Mouse (Mus musculus): Measurements from ENCODE around the gene Zfp512b. TPM values are rescaled to one million over a fixed set of nuclear protein-coding genes. Genes with fewer than 3 reads are reported as not detected.
A peak's percentile ranks its signal among the peaks of the same experiment; 100 is the strongest.

Zfp512b gene
- polyA plus RNA-seq, 1 experiment from 2014 or later, result 70.9 TPM

DNA sequence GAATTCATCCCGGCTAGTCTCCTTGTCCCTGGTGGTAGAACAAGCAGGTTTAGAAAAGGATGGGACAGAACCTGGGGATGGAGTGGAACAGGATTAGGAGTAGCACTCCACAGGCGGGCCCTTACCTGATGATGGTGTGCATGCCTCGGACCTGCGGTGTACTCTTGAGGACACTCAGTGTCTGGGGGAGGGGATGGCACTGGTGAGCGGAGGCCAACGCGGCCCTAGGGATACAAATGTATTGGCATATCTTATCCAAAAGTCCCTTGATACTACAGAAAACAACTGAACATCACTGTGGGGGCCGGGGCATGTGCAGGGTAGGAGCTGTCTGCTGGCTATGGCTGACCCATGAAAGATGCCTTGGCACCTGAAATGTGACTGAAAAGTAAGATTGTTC is 22.2 kb downstream of the Zfp512b start:
- H3K36me3 ChIP-seq, result peaks cover 30% of the 10 kb centered on the region
- no peak overlapping the region for H3K27ac ChIP-seq
- no peak overlapping the region for H3K4me3 ChIP-seq
- 0 out of 2 replicates have a peak, but pooled peaks cover 4% of the 10 kb centered on the region for H3K4me1 ChIP-seq
- H3K9me3 ChIP-seq, result no peaks in the 10 kb centered on the region
- no peak overlapping the region for H3K9ac ChIP-seq
- no peak for ATAC-seq (ENCODE audit: insufficient number of reproducible peaks, insufficient read depth, low FRiP score, low TSS enrichment, low read depth)
- no peaks in the 10 kb centered on the region for H3K27me3 ChIP-seq
- 85% methylated on average over 8 of the region's 8 CpGs for WGBS
- H3K4me2 ChIP-seq, result no peak overlapping the region

DNA sequence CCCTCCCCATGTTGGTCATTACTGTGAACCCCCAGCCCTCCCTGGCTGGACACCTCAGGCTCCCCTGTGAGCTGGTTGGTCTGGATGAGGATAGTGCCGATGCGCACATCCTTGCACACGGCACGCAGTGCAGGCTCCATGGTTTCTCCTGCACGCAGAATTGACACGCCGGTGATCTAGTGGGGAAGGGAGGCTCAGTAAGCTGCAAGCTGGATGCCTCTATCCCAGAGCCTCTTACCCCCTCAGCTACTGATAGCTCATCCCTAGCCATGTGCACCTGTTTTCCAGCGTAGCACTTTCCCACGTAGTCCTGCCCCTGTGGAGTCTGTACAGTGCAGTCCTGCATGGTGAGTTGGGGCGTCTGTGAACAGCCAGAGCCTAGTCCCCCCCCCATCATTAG is 22.7 kb downstream of the Zfp512b start:
- H3K4me2 ChIP-seq, result no peak overlapping the region
- H3K4me1 ChIP-seq, result 0 out of 2 replicates have a peak, but pooled peaks cover 4% of the 10 kb centered on the region
- no peak for ATAC-seq (ENCODE audit: insufficient number of reproducible peaks, insufficient read depth, low FRiP score, low TSS enrichment, low read depth)
- H3K27me3 ChIP-seq, result no peaks in the 10 kb centered on the region
- H3K27ac ChIP-seq, result no peak overlapping the region
- 93% methylated on average over 10 of the region's 10 CpGs for WGBS
- H3K9me3 ChIP-seq, result no peaks in the 10 kb centered on the region
- H3K36me3 ChIP-seq, result peaks cover 26% of the 10 kb centered on the region
- no peak overlapping the region for H3K4me3 ChIP-seq
- no peak overlapping the region for H3K9ac ChIP-seq

DNA sequence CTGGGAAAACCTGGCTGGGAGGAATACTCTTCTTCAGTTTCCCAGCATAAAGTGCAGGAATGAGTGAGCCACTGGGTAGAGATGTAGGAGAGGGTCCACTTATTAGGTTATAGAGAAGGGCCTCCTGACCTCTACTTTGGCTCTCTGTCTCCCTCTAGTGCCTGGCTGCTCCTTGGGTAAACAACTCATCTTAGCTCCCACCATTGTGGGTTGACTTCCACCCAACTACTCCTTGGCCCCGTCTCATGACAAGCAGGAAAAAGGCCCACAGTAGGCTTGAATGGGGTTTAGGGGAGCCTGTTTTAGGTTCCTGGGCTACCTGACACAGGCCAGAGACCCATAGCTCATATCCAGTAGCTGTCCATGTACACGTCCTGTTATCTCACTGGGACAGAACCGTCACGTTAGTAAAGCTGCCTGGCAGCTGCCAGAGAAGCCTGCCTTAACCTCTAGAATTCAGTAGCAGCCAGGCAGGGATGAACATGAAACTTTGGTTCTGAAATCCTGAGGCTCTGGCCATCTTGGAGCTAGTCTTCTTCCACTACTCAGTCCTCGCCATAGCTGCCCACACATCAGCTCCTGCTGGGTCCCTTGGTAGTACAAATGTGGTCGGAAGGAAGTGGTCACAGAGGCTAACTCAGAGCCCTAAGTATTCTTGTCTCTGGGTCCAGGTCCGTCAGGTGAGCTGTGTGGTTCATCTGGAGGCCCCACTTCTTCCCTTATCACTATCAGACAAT is 24.2 kb downstream of the Zfp512b start:
- no peak for ATAC-seq (ENCODE audit: insufficient number of reproducible peaks, insufficient read depth, low FRiP score, low TSS enrichment, low read depth)
- 77% methylated on average over 7 of the region's 7 CpGs for WGBS
- Histone ChIP-seq H3K4me1 (0 out of 2 replicates have a peak, but pooled peaks cover 4% of the 10 kb centered on the region), H3K27me3 (no peaks in the 10 kb centered on the region), H3K27ac (no peak overlapping the region), H3K4me2 (no peak overlapping the region), H3K9ac (no peak overlapping the region), H3K9me3 (no peaks in the 10 kb centered on the region), H3K36me3 (peaks cover 14% of the 10 kb centered on the region), H3K4me3 (no peak overlapping the region)

DNA sequence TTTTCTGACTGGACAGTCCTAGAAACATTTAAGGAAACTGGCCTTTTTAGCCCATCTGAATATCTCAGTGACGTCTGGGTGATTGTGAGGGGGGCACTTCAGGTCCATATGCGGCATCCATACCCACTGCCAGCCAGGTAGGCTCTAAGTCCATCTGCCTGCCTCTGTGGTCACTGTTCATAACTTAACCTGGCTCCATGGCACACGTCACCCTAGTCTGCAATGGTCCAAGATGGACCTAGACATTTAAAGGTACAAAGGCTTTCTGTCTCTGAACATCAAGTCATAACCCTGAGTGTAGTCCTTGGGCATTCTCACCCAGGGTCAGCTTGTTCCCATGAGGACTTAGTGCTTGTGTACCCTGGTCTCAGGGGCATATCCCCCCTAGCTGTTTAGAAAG is 25.3 kb downstream of the Zfp512b start:
- no peak for ATAC-seq (ENCODE audit: insufficient number of reproducible peaks, insufficient read depth, low FRiP score, low TSS enrichment, low read depth)
- Histone ChIP-seq H3K27me3 (no peaks in the 10 kb centered on the region), H3K9ac (no peak overlapping the region), H3K9me3 (no peaks in the 10 kb centered on the region), H3K27ac (no peak overlapping the region), H3K4me3 (no peak overlapping the region), H3K4me2 (no peak overlapping the region), H3K4me1 (0 out of 2 replicates have a peak, but pooled peaks cover 4% of the 10 kb centered on the region), H3K36me3 (peaks cover 5% of the 10 kb centered on the region; the same call in 1 of the 2 replicates)
- 80% methylated on average over 3 of the region's 3 CpGs for WGBS

DNA sequence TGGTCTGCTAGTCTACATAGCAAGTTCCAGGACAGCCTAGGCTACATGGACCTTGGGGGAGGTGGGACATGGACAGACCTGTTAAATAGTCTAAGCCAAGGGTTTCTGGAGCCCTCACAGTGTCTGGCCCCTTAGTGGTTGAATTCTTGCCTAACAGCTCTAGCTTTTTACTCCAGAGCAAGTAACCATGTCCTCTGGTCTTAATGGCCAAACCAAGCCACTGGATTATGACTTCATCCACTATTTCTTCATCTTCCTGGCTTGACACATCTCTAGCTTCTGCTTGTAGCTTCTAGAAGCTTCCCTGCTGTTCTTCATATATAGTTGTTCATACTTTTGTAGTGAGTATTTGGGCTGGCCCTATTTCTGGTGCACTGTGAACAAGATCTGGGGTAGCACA is 38.8 kb downstream of the Zfp512b start:
- Histone ChIP-seq H3K9ac (no peak overlapping the region), H3K9me3 (no peaks in the 10 kb centered on the region), H3K4me3 (no peak overlapping the region), H3K27me3 (no peaks in the 10 kb centered on the region), H3K4me1 (no peaks in the 10 kb centered on the region), H3K27ac (no peak overlapping the region), H3K4me2 (no peak overlapping the region), H3K36me3 (peaks cover 59% of the 10 kb centered on the region)
- ATAC-seq (ENCODE audit: insufficient number of reproducible peaks, insufficient read depth, low FRiP score, low TSS enrichment, low read depth), result no peak

DNA sequence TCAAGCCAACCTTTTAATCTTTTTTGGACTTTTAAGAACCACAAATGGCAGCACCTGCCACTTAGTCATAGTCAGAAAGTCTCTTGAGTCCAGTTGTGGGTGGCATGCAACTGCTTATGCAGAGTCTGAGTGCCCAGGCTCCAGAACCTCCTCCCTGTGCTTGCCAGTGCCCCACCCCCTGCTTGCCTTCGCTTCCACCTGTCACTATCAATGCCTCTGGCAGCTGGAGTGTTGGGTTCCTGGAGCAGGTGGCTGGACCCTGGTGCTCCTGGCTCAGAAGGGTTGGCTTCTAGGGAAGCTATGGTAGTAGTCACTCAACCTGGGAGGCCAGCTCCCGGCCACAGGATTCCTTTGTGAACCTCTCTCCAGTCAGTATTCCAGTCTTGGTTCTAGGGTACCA is 42.4 kb downstream of the Zfp512b start:
- no peak for ATAC-seq (ENCODE audit: insufficient number of reproducible peaks, insufficient read depth, low FRiP score, low TSS enrichment, low read depth)
- Histone ChIP-seq H3K27ac (no peak overlapping the region), H3K36me3 (peaks cover 86% of the 10 kb centered on the region), H3K27me3 (no peaks in the 10 kb centered on the region), H3K4me3 (no peak overlapping the region), H3K4me1 (no peaks in the 10 kb centered on the region), H3K9me3 (no peaks in the 10 kb centered on the region), H3K9ac (no peak overlapping the region), H3K4me2 (no peak overlapping the region)
- 95% methylated on average over 2 of the region's 2 CpGs for WGBS

DNA sequence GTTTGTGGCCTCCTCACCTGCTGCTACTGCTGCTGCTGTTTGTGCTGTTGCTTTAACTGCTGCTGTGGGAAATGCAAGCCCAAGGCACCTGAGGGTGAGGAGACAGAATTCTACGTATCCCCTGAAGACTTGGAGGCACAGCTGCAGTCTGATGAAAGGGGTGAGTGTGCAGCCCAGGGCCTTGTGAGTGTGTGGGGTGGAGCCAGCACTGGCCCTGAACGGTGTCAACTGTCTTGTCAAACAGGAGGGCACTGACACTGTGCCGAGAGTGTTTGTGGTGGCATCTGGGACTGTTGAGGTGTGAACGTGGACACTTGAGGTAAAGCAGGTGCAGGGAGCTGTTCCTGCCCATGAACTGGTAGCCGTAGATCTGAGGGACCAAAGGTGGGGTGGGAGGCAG is 43.9 kb downstream of the Zfp512b start:
- H3K9ac ChIP-seq, result no peak overlapping the region
- WGBS, result 84% methylated on average over 5 of the region's 5 CpGs
- H3K4me3 ChIP-seq, result no peak overlapping the region
- ATAC-seq (ENCODE audit: insufficient number of reproducible peaks, insufficient read depth, low FRiP score, low TSS enrichment, low read depth), result no peak
- no peak overlapping the region for H3K4me2 ChIP-seq
- peaks cover 77% of the 10 kb centered on the region for H3K36me3 ChIP-seq
- no peaks in the 10 kb centered on the region for H3K27me3 ChIP-seq
- H3K27ac ChIP-seq, result no peak overlapping the region
- no peaks in the 10 kb centered on the region for H3K9me3 ChIP-seq
- no peaks in the 10 kb centered on the region for H3K4me1 ChIP-seq

DNA sequence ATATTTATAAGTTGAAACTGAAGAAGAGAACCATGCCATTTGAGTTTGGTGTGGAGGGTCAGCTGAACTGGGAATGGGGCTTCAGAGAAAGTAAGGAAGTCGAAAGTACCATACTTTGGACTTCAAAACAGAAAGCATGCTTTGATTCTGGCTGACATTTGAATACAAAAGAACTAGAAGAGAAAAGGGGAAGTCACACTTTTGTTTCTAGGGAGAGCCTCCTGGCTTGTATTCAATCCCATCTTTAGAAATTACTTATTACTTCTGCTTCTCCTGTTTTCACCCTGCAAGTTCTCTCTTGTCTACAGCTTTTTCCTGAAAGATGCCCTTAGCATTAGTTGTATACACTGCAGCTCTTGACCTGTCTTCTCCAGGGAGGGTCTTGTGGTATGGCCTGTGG is 44.4 kb downstream of the Zfp512b start:
- no peaks in the 10 kb centered on the region for H3K4me1 ChIP-seq
- no peak overlapping the region for H3K27ac ChIP-seq
- H3K4me3 ChIP-seq, result no peak overlapping the region
- H3K9me3 ChIP-seq, result no peaks in the 10 kb centered on the region
- H3K36me3 ChIP-seq, result peaks cover 73% of the 10 kb centered on the region
- 71% methylated on average over 1 of the region's 1 CpGs for WGBS
- H3K9ac ChIP-seq, result no peak overlapping the region
- ATAC-seq (ENCODE audit: insufficient number of reproducible peaks, insufficient read depth, low FRiP score, low TSS enrichment, low read depth), result no peak
- no peak overlapping the region for H3K4me2 ChIP-seq
- H3K27me3 ChIP-seq, result no peaks in the 10 kb centered on the region

DNA sequence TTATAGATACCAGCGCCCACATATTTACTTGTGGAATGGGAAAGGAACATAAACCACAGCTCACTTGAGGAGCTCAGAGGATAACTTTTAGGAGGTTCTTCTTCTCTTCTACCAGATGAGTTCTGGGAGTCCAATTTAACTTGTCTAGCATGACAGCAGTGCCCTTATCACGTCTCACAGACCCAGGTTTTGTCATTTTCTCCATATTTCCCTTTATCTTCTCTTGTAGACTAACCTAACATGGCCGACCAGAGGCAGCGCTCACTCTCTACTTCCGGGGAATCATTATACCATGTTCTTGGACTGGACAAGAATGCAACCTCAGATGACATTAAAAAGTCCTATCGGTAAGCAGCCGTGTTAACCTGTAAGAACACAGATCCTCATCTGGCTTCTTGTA is 46.5 kb downstream of the Zfp512b start:
- no peak overlapping the region for H3K27ac ChIP-seq
- H3K9ac ChIP-seq, result no peak overlapping the region
- H3K36me3 ChIP-seq, result peaks cover 53% of the 10 kb centered on the region
- no peaks in the 10 kb centered on the region for H3K4me1 ChIP-seq
- no peak overlapping the region for H3K4me3 ChIP-seq
- no peak overlapping the region for H3K4me2 ChIP-seq
- WGBS, result 96% methylated on average over 7 of the region's 7 CpGs
- H3K27me3 ChIP-seq, result no peaks in the 10 kb centered on the region
- H3K9me3 ChIP-seq, result no peaks in the 10 kb centered on the region
- ATAC-seq (ENCODE audit: insufficient number of reproducible peaks, insufficient read depth, low FRiP score, low TSS enrichment, low read depth), result no peak

DNA sequence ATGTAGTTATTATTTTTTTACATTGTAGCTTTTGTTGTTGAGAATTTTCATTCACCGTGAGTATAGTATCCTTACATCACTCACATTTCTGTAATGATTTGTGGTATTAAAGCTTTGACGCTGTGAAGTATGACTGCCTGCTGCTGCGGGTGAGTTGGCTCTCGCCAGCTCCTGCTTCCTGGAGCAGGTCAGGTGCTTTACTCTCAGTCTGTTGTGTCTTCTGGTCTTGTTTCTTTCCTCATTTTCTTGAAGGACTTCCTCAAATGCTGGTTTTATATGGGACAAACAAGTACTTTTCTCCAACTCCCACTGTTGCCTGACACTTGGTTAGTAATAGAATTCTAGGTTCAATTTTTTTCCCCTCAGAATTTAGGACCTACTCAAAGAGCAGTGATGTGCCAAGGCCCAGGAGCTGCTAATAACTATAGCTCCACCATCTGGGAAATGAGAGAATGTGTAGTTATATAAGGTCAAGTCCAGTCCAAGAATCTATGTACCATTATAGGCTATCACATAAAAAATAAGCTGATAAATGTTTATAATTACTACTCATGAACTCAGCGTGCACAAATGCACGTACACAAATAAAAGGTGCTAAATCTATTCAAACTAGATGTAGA is 50.7 kb downstream of the Zfp512b start:
- Histone ChIP-seq H3K4me2 (no peak overlapping the region), H3K4me3 (no peak overlapping the region), H3K4me1 (peaks cover 5% of the 10 kb centered on the region; the same call in 1 of the 2 replicates), H3K27ac (no peak overlapping the region), H3K36me3 (peaks cover 17% of the 10 kb centered on the region), H3K27me3 (no peaks in the 10 kb centered on the region), H3K9me3 (no peaks in the 10 kb centered on the region), H3K9ac (no peak overlapping the region)
- WGBS, result 91% methylated on average over 6 of the region's 6 CpGs
- ATAC-seq (ENCODE audit: insufficient number of reproducible peaks, insufficient read depth, low FRiP score, low TSS enrichment, low read depth), result no peak

DNA sequence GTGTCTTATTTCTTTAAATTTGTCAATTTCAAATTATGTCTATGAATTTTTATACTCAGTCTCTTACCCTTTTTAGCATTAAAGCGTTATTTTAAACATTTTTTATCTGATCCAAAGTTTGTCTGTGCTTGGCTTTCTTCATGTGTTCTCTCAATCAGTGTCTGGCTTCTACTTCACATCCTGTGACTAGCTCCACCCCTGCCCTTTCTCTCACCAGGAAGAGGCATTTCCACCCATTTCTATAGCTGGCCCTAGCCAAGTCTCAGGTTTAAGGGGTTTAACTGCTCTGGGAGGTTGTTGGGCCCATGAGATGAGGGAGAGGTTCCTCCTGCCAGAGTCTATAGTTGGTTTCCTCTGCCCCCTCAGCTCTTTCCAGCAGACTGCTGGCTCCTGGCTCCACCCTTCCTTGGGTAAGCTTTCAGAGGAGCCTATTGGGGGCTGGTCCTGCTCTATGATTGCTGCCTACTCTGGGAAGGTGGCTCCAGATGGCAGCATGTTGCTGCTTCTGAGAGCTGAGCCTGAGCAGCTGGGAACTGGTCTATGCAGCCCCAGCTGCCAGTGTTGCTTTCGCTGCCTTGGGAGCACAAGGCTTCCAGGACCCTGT is 55.1 kb downstream of the Zfp512b start:
- Histone ChIP-seq H3K36me3 (peaks cover 7% of the 10 kb centered on the region; the same call in 1 of the 2 replicates), H3K4me1 (peaks cover 5% of the 10 kb centered on the region; the same call in 1 of the 2 replicates), H3K27me3 (no peaks in the 10 kb centered on the region), H3K9me3 (no peaks in the 10 kb centered on the region), H3K9ac (no peak overlapping the region), H3K4me3 (no peak overlapping the region), H3K27ac (no peak overlapping the region), H3K4me2 (no peak overlapping the region)
- peak; percentile 72; the same call in 1 of the 2 replicates for ATAC-seq (ENCODE audit: insufficient number of reproducible peaks, insufficient read depth, low FRiP score, low TSS enrichment, low read depth)
- 87% methylated on average over 2 of the region's 2 CpGs for WGBS

DNA sequence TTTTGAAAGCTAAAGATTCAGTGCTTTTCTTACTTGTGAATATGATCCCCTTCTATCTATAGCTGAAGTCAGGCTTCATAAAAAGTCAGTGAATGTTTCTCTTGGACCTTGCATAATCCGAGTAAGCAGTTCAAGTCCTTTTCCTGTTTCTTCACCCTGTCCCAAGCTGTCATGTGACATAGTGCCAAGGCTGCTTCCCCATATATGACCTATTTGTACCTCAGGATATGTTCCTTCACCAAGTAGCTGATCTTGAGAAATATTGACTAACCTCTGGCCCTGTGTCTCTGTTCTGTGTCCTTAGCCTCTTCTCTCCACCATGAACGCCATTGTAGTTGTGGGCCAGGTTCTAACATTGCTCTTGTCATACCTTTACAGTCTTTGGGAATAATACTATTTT is 56.2 kb downstream of the Zfp512b start:
- Histone ChIP-seq H3K9ac (no peak overlapping the region), H3K4me3 (no peak overlapping the region), H3K4me2 (no peak overlapping the region), H3K27ac (no peak overlapping the region), H3K27me3 (no peaks in the 10 kb centered on the region), H3K4me1 (peaks cover 5% of the 10 kb centered on the region; the same call in 1 of the 2 replicates), H3K9me3 (no peaks in the 10 kb centered on the region), H3K36me3 (peaks cover 18% of the 10 kb centered on the region)
- ATAC-seq (ENCODE audit: insufficient number of reproducible peaks, insufficient read depth, low FRiP score, low TSS enrichment, low read depth), result no peak
- 93% methylated on average over 2 of the region's 2 CpGs for WGBS
